Comparison of ENCODE assay signal across 29 mouse cellular contexts in genomic region chr1:192116262-192116661, GRCm38 (mm10). TPM values are rescaled to one million over a fixed set of nuclear protein-coding genes. Genes with fewer than 3 reads are reported as not detected.
DNase-seq lines count a peak whose midpoint lies in the region; ATAC-seq lines count a peak whose summit lies in the region.
"Had no signal": no experiment of that assay in that cellular context is flagged by ENCODE, and none has a peak within 500 bp of the region (broad histone marks: within the 10 kb centered on the region; RNA-seq: fewer than 3 reads in every experiment).

No protein-coding gene starts in this region.

- no peak overlapping the region for H3K27ac ChIP-seq in heart, embryonic 12.5 days (ENCODE audit: poor library complexity, severe bottlenecking)
- 0 out of 2 replicates have a peak overlapping the region, but pooled peaks have one; percentile 40 for H3K27ac ChIP-seq in liver, embryonic 12.5 days
- 0 out of 2 replicates have a peak overlapping the region, but pooled peaks have one; percentile 41 for H3K27ac ChIP-seq in liver, embryonic 15.5 days (replicated peaks)
- H3K27ac ChIP-seq: embryonic facial prominence, embryonic 13.5 days; embryonic facial prominence, embryonic 15.5 days; forebrain, embryonic 10.5 days; forebrain, embryonic 12.5 days had no signal

- no peak overlapping the region for H3K4me3 ChIP-seq in heart, embryonic 12.5 days
- no peak overlapping the region for H3K4me3 ChIP-seq in liver, embryonic 12.5 days
- H3K4me3 ChIP-seq in liver, embryonic 15.5 days (replicated peaks) = no peak overlapping the region
- H3K4me3 ChIP-seq: embryonic facial prominence, embryonic 13.5 days; embryonic facial prominence, embryonic 15.5 days; erythroblast, embryonic 14.5 days; forebrain, embryonic 10.5 days; forebrain, embryonic 12.5 days had no signal

- H3K4me1 ChIP-seq in heart, embryonic 12.5 days (replicated peaks) = peaks cover 5% of the 10 kb centered on the region; the same call in 1 of the 2 replicates
- H3K4me1 ChIP-seq in liver, embryonic 12.5 days = peaks cover 13% of the 10 kb centered on the region
- H3K4me1 ChIP-seq in liver, embryonic 15.5 days (replicated peaks) = peaks cover 19% of the 10 kb centered on the region
- H3K4me1 ChIP-seq: embryonic facial prominence, embryonic 13.5 days; embryonic facial prominence, embryonic 15.5 days; forebrain, embryonic 10.5 days; forebrain, embryonic 12.5 days had no signal

- H3K9ac ChIP-seq in heart, embryonic 12.5 days = no peak overlapping the region
- no peak overlapping the region for H3K9ac ChIP-seq in liver, embryonic 12.5 days
- no peak overlapping the region for H3K9ac ChIP-seq in liver, embryonic 15.5 days
- H3K9ac ChIP-seq: embryonic facial prominence, embryonic 13.5 days; embryonic facial prominence, embryonic 15.5 days; forebrain, embryonic 12.5 days had no signal

- DNase-seq in heart, adult 11 months = peak; percentile 67
- DNase-seq in liver = no peak
- no peak for DNase-seq in gastrocnemius, postnatal 10 days
- DNase-seq: adrenal gland, adult 2 months; adrenal gland, postnatal 10 days; adrenal gland, postnatal 25 days; B cell, adult 2 months; cerebellum, adult 11 months; cerebellum, adult 18-20 months; cerebellum, adult 8-10 months; cerebellum, adult 9-11 months; cerebellum, postnatal 14 days; cerebellum, postnatal 36 days; embryo, embryonic 11 days had no signal

- 85% methylated on average over 6 of the region's 6 CpGs for WGBS in heart, embryonic 12.5 days
- 86% methylated on average over 6 of the region's 6 CpGs for WGBS in liver, embryonic 12.5 days (ENCODE audit: insufficient replicate concordance)
- 81% methylated on average over 6 of the region's 6 CpGs for WGBS in liver, embryonic 15.5 days (ENCODE audit: insufficient replicate concordance)

- no peaks in the 10 kb centered on the region for H3K9me3 ChIP-seq in heart, embryonic 12.5 days (replicated peaks)
- no peaks in the 10 kb centered on the region for H3K9me3 ChIP-seq in liver, embryonic 12.5 days (replicated peaks)
- no peaks in the 10 kb centered on the region for H3K9me3 ChIP-seq in liver, embryonic 15.5 days (replicated peaks)
- H3K9me3 ChIP-seq: embryonic facial prominence, embryonic 13.5 days; embryonic facial prominence, embryonic 15.5 days; forebrain, embryonic 10.5 days; forebrain, embryonic 12.5 days; G1E had no signal

- no peak overlapping the region for H3K4me2 ChIP-seq in heart, embryonic 12.5 days
- peak overlapping the region; percentile 32; the same call in 1 of the 2 replicates for H3K4me2 ChIP-seq in liver, embryonic 12.5 days
- H3K4me2 ChIP-seq in liver, embryonic 15.5 days = no peak overlapping the region
- H3K4me2 ChIP-seq: embryonic facial prominence, embryonic 13.5 days; embryonic facial prominence, embryonic 15.5 days; forebrain, embryonic 12.5 days had no signal

- no peaks in the 10 kb centered on the region for H3K27me3 ChIP-seq in heart, embryonic 12.5 days (replicated peaks)
- H3K27me3 ChIP-seq in liver, embryonic 12.5 days (replicated peaks) = no peaks in the 10 kb centered on the region
- H3K27me3 ChIP-seq in liver, embryonic 15.5 days = no peaks in the 10 kb centered on the region
- H3K27me3 ChIP-seq: CH12.LX; embryonic facial prominence, embryonic 13.5 days; embryonic facial prominence, embryonic 15.5 days; forebrain, embryonic 12.5 days; Patski had no signal

- H3K36me3 ChIP-seq in heart, embryonic 12.5 days = peaks cover 85% of the 10 kb centered on the region
- peaks cover 88% of the 10 kb centered on the region for H3K36me3 ChIP-seq in liver, embryonic 12.5 days
- peaks cover 76% of the 10 kb centered on the region for H3K36me3 ChIP-seq in liver, embryonic 15.5 days (replicated peaks)

- ATAC-seq in heart, embryonic 12.5 days (ENCODE audit: insufficient number of reproducible peaks, low FRiP score) = no peak
- no peak for ATAC-seq in liver, embryonic 12.5 days
- no peak for ATAC-seq in liver, embryonic 15.5 days (ENCODE audit: insufficient read depth)
- ATAC-seq: activated CD4-positive, CD25-positive, alpha-beta regulatory T cell, adult 4 months; CD4-positive, CD25-positive, alpha-beta regulatory T cell, adult 4 months; forebrain, embryonic 14.5 days; forebrain, embryonic 16.5 days; Patski had no signal

RNA-seq across cellular contexts. Expression of gene Rcor3, which starts 21.6 kb away (rescaled TPM):
- 31.3 and 31.6 TPM in 2 replicates for polyA plus RNA-seq in heart, embryonic 12.5 days (2016; fragmentation: Nextera tagmentation; extraction: Ambion mirVana)
- polyA plus RNA-seq in liver, embryonic 12.5 days (2016; fragmentation: Nextera tagmentation; extraction: Ambion mirVana) = 10.8 and 11.8 TPM in 2 replicates
- 8.9 and 9.0 TPM in 2 replicates for polyA plus RNA-seq in liver, embryonic 15.5 days (2015; fragmentation: Nextera tagmentation; extraction: Ambion mirVana)
- total RNA-seq in gastrocnemius, postnatal 10 days (2021) = 10 to 100 TPM; 23.9 to 35.8 TPM

RNA-seq across cellular contexts. Expression of gene Traf5, which starts 23.9 kb away (rescaled TPM):
- polyA plus RNA-seq in heart, embryonic 12.5 days (2016; fragmentation: Nextera tagmentation; extraction: Ambion mirVana) = 10.6 and 10.8 TPM in 2 replicates
- polyA plus RNA-seq in liver, embryonic 12.5 days (2016; fragmentation: Nextera tagmentation; extraction: Ambion mirVana) = 9.9 and 11.2 TPM in 2 replicates
- 8.0 and 8.1 TPM in 2 replicates for polyA plus RNA-seq in liver, embryonic 15.5 days (2015; fragmentation: Nextera tagmentation; extraction: Ambion mirVana)
- total RNA-seq in gastrocnemius, postnatal 10 days (2021) = 10 to 100 TPM in 1 of 2 experiments, 1 to 10 TPM in 1; 9.4 to 13.1 TPM
